Mouse (Mus musculus) left cerebral cortex, postnatal 25 days (tissue): ENCODE measurements around the gene Gpr146. TPM values are rescaled to one million over a fixed set of nuclear protein-coding genes. Genes with fewer than 3 reads are reported as not detected.

Source experiments
- DNase-seq, 2 experiments: peaks; one replicate each; pipeline ENCODE4 v3.0.0; 2022; ENCODE audit warnings: low spot score in 2 of 2, mixed read lengths in 1 of 2
- intact Hi-C: fragments of 180-260 bp; cut with DNase I; formaldehyde crosslinking; loops from one replicate; pipeline ENCODE4 v1.15.1; 2025
- microRNA-seq, 2 experiments: library from miRNA; unstranded; fragments of <30 nt; microRNA quantifications; one replicate each; pipeline ENCODE4 v1.2.0; 2022
- total RNA-seq, 2 experiments: library from RNA; stranded (reverse); gene quantifications; 2 replicates each; pipeline ENCODE4 v1.2.3; 2021

Gpr146 gene
- total RNA-seq, 2 experiments from 2014 or later = 12.0 to 13.5 TPM

DNA sequence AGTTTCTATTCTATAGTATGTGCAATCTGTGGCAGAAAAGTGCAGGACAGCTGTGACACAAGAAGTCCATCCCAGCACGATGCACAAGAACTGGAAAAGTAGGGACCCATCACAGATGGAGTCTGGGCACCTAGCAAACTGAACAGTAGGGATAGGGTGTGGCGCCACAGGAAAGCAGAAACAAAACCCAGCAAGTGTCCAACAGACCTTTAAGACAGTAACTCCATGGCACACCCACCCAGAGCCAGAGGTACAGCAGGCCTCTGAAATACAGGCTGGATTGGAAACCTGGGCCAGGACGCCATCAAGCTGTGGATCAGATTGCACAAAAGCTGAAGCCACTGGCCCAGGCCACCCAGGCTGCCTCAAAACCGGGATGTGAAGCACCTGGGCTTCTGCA lies 65.5 kb downstream of the Gpr146 start:
- DNase-seq = no peak
- intact Hi-C loops = no loop called here

GRCm38 (mm10) chr5:139445258-139445657 lies 67.8 kb downstream of the Gpr146 start:
- no peak for DNase-seq
- intact Hi-C loops = no loop called here

Small RNAs within 50 kb of the gene (microRNA-seq; reads per million reads assigned to microRNA genes)
- 386 to 461 reads per million in 2 experiments for gene Mir339

Other genes with a start within 250 kb of the Gpr146 start
- gene Prkar1b, start 227.7 kb upstream of the Gpr146 start, total RNA-seq = 100 to 1,000 TPM; 755 to 765 TPM
- gene Dnaaf5, start 227.5 kb upstream of the Gpr146 start, total RNA-seq = 1 to 10 TPM; 7.9 to 8.2 TPM
- gene Sun1, start 177.1 kb upstream of the Gpr146 start, total RNA-seq = 100 to 1,000 TPM; 115 to 136 TPM
- 10 to 100 TPM; 45.1 to 50.7 TPM for gene Get4, start 125.4 kb upstream of the Gpr146 start, total RNA-seq
- gene Adap1, start 52.1 kb upstream of the Gpr146 start, total RNA-seq = 100 to 1,000 TPM; 295 to 315 TPM
- gene Cox19, start 26.3 kb upstream of the Gpr146 start, total RNA-seq = 10 to 100 TPM; 65.6 to 70.7 TPM
- not detected for gene Cyp2w1, start 25.1 kb upstream of the Gpr146 start, total RNA-seq
- gene C130050O18Rik, start 27.6 kb downstream of the Gpr146 start, total RNA-seq = under 1 TPM; 0.30 to 0.34 TPM
- gene Gper1, start 45.5 kb downstream of the Gpr146 start, total RNA-seq = 1 to 10 TPM; 3.0 to 3.3 TPM
- 10 to 100 TPM; 13.9 to 15.6 TPM for gene 3110082I17Rik, start 82.8 kb downstream of the Gpr146 start, total RNA-seq
- 10 to 100 TPM; 64.9 to 72.2 TPM for gene Zfand2a, start 106.9 kb downstream of the Gpr146 start, total RNA-seq
- gene Uncx, start 165.8 kb downstream of the Gpr146 start, total RNA-seq = under 1 TPM in 1 of 2 experiments, not detected in 1; 0.39 TPM